Mouse (Mus musculus): ENCODE data around the gene Mef2d. TPM values are rescaled to one million over a fixed set of nuclear protein-coding genes. Genes with fewer than 3 reads are reported as not detected.
A peak's percentile ranks its signal among the peaks of the same experiment; 100 is the strongest.

Mef2d gene
- polyA plus RNA-seq, 1 experiment = 17.6 TPM

GRCm38 (mm10) chr3:88146376-88147112 lies 4.4 kb downstream of the Mef2d start:
- Histone ChIP-seq H3K4me3 (ENCODE audit: control insufficient read depth, low read depth, low read length) (no peak overlapping the region), H3K27ac (ENCODE audit: control insufficient read depth, insufficient read depth, low read depth, low read length) (no peak overlapping the region), H3K36me3 (ENCODE audit: control insufficient read depth, insufficient read depth, low read length) (no peaks in the 10 kb centered on the region), H3K27me3 (ENCODE audit: control insufficient read depth, insufficient read depth, low read length) (no peaks in the 10 kb centered on the region), H3K4me1 (ENCODE audit: control insufficient read depth, insufficient read depth, low read length) (peaks cover 48% of the 10 kb centered on the region)
- TF ChIP-seq CTCF (IDR thresholded peaks at IDR 0.05; ENCODE audit: control insufficient read depth, insufficient read depth, insufficient replicate concordance, low read depth, low read length) (no peak), POLR2A (IDR thresholded peaks at IDR 0.05; ENCODE audit: control insufficient read depth, low read depth, low read length) (no peak)

- Histone ChIP-seq H3K27me3 (ENCODE audit: control insufficient read depth, insufficient read depth, low read length) (no peaks in the 10 kb centered on the region), H3K36me3 (ENCODE audit: control insufficient read depth, insufficient read depth, low read length) (no peaks in the 10 kb centered on the region), H3K4me1 (ENCODE audit: control insufficient read depth, insufficient read depth, low read length) (peaks cover 50% of the 10 kb centered on the region), H3K4me3 (ENCODE audit: control insufficient read depth, low read depth, low read length) (no peak overlapping the region), H3K27ac (ENCODE audit: control insufficient read depth, insufficient read depth, low read depth, low read length) (no peak overlapping the region)
- TF ChIP-seq POLR2A (IDR thresholded peaks at IDR 0.05; ENCODE audit: control insufficient read depth, low read depth, low read length) (no peak), CTCF (IDR thresholded peaks at IDR 0.05; ENCODE audit: control insufficient read depth, insufficient read depth, insufficient replicate concordance, low read depth, low read length) (no peak)
These were observed 5.3 kb downstream of the Mef2d start for GRCm38 (mm10) chr3:88147444-88147843.

- Histone ChIP-seq H3K4me1 (ENCODE audit: control insufficient read depth, insufficient read depth, low read length) (peaks cover 49% of the 10 kb centered on the region), H3K27ac (ENCODE audit: control insufficient read depth, insufficient read depth, low read depth, low read length) (no peak overlapping the region), H3K36me3 (ENCODE audit: control insufficient read depth, insufficient read depth, low read length) (no peaks in the 10 kb centered on the region), H3K27me3 (ENCODE audit: control insufficient read depth, insufficient read depth, low read length) (no peaks in the 10 kb centered on the region), H3K4me3 (ENCODE audit: control insufficient read depth, low read depth, low read length) (no peak overlapping the region)
- no peak for TF ChIP-seq POLR2A (IDR thresholded peaks at IDR 0.05; ENCODE audit: control insufficient read depth, low read depth, low read length)
- no peak for TF ChIP-seq CTCF (IDR thresholded peaks at IDR 0.05; ENCODE audit: control insufficient read depth, insufficient read depth, insufficient replicate concordance, low read depth, low read length)
These were observed 5.7 kb downstream of the Mef2d start for GRCm38 (mm10) chr3:88147866-88148265.

GRCm38 (mm10) chr3:88148354-88148753 lies 6.2 kb downstream of the Mef2d start:
- H3K27ac ChIP-seq (ENCODE audit: control insufficient read depth, insufficient read depth, low read depth, low read length) = no peak overlapping the region
- no peaks in the 10 kb centered on the region for H3K27me3 ChIP-seq (ENCODE audit: control insufficient read depth, insufficient read depth, low read length)
- TF ChIP-seq POLR2A (IDR thresholded peaks at IDR 0.05; ENCODE audit: control insufficient read depth, low read depth, low read length) (no peak), CTCF (IDR thresholded peaks at IDR 0.05; ENCODE audit: control insufficient read depth, insufficient read depth, insufficient replicate concordance, low read depth, low read length) (no peak)
- H3K4me3 ChIP-seq (ENCODE audit: control insufficient read depth, low read depth, low read length) = no peak overlapping the region
- H3K4me1 ChIP-seq (ENCODE audit: control insufficient read depth, insufficient read depth, low read length) = peaks cover 45% of the 10 kb centered on the region
- H3K36me3 ChIP-seq (ENCODE audit: control insufficient read depth, insufficient read depth, low read length) = no peaks in the 10 kb centered on the region

- Histone ChIP-seq H3K27ac (ENCODE audit: control insufficient read depth, insufficient read depth, low read depth, low read length) (peak overlapping the region; percentile 26; the same call in 1 of the 2 replicates), H3K27me3 (ENCODE audit: control insufficient read depth, insufficient read depth, low read length) (no peaks in the 10 kb centered on the region), H3K4me3 (ENCODE audit: control insufficient read depth, low read depth, low read length) (no peak overlapping the region)
These were observed 6.8 kb downstream of the Mef2d start for GRCm38 (mm10) chr3:88148776-88149509.

GRCm38 (mm10) chr3:88149510-88149974 lies 7.4 kb downstream of the Mef2d start:
- Histone ChIP-seq H3K27ac (ENCODE audit: control insufficient read depth, insufficient read depth, low read depth, low read length) (no peak overlapping the region), H3K4me3 (ENCODE audit: control insufficient read depth, low read depth, low read length) (no peak overlapping the region), H3K36me3 (ENCODE audit: control insufficient read depth, insufficient read depth, low read length) (no peaks in the 10 kb centered on the region), H3K27me3 (ENCODE audit: control insufficient read depth, insufficient read depth, low read length) (no peaks in the 10 kb centered on the region), H3K4me1 (ENCODE audit: control insufficient read depth, insufficient read depth, low read length) (peaks cover 34% of the 10 kb centered on the region)
- TF ChIP-seq CTCF (IDR thresholded peaks at IDR 0.05; ENCODE audit: control insufficient read depth, insufficient read depth, insufficient replicate concordance, low read depth, low read length) (no peak), POLR2A (IDR thresholded peaks at IDR 0.05; ENCODE audit: control insufficient read depth, low read depth, low read length) (no peak)

More at GRCm38 (mm10) chr3:88148776-88149509, 6.8 kb downstream of the Mef2d start:
- H3K4me1 ChIP-seq (ENCODE audit: control insufficient read depth, insufficient read depth, low read length) = peaks cover 40% of the 10 kb centered on the region
- H3K36me3 ChIP-seq (ENCODE audit: control insufficient read depth, insufficient read depth, low read length) = no peaks in the 10 kb centered on the region
- no peak for TF ChIP-seq CTCF (IDR thresholded peaks at IDR 0.05; ENCODE audit: control insufficient read depth, insufficient read depth, insufficient replicate concordance, low read depth, low read length)
- no peak for TF ChIP-seq POLR2A (IDR thresholded peaks at IDR 0.05; ENCODE audit: control insufficient read depth, low read depth, low read length)
